Mouse (Mus musculus): Measurements from ENCODE around the gene Prl8a9.

Prl8a9 gene

DNA sequence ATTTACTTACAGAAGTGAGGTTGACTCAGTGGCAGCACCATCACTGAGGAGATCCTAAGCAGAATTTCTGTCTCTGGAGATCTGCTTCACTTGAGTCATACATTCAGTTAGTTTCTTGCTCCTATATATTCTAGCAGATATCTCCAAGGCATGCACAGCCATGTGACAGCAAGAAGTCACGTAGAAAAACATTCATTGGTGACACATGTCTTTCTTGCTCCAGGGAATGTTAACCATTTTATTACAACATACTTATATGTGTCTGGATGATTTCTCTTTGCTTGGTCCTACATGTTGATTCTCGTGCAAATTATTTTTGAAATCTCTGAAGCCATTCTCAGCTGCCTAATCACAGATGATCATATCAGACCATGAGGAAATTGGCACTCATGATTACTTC, at the start of gene Prl8a9:
Gene Prl8a9, minus strand, starts transcription at position 101 of the 400 bp plus-strand sequence.
- no peak for DNase-seq (ENCODE audit: low read depth)

DNA sequence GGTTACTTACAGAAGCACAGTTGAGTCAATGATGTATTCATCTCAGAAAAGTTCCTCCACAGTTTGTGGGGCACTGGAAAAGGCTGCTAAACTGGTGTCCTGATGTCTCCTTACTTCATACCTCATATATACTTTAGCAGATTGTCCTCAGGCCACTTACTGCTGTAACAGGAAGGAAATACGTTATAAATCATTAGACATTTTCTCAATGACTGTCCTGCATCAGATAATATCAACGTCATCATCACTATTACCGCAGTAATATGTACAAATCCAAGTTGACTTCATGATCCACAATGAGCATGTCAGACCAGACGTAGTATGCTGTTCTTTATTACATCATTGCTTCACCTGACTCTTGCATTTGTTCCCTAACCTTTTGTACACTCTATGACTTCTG, 46.1 kb upstream of the Prl8a9 start, which contains the start of gene Prl7b1:
Gene Prl7b1, minus strand, starts transcription at position 101 of the 400 bp plus-strand sequence.
- DNase-seq (ENCODE audit: low read depth): no peak

DNA sequence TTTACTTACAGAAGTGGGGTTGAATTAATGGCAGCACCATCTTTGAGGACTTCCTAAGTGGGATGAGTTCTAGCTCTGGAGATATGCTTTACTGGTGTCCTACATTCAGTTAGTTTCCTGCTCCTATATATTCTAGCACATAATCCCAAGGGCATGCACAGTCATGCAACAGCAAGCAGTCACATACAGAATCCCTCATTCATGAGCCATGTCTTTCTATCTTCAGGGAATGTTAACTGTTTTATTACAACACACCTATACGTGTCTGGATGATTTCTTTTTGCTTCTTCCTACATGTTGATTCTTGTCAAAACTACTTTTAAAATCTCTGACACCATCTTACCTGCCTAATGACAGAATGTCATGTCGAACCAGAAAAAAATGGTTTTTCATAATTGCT, 17.7 kb upstream of the Prl8a9 start, which contains the start of gene Prl8a1:
Gene Prl8a1, minus strand, starts transcription at position 101 of the 400 bp plus-strand sequence.
- DNase-seq (ENCODE audit: low read depth): no peak

DNA sequence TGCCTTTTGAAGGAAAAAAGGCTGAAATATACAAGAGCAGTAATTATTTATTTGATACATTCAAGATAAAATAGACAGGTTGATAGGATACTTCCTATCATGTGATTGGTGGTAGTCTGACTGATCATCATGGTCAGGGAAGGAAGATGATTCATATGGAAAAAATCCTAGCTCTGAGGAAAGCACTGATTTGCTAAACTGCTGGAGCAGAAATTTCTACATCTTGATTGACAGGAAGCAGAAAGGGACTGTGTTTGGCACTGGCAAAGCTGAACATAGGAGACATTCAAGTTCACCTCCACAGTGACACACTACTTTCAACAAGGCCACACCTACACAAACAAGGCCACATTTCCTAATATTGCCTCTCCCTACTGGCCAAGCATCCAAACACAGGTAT, 11.1 kb downstream of the Prl8a9 start:
- no peak for DNase-seq (ENCODE audit: low read depth)

GRCm38 (mm10) chr13:27523156-27523555, 41.2 kb downstream of the Prl8a9 start:
- no peak for DNase-seq (ENCODE audit: low read depth)

DNA sequence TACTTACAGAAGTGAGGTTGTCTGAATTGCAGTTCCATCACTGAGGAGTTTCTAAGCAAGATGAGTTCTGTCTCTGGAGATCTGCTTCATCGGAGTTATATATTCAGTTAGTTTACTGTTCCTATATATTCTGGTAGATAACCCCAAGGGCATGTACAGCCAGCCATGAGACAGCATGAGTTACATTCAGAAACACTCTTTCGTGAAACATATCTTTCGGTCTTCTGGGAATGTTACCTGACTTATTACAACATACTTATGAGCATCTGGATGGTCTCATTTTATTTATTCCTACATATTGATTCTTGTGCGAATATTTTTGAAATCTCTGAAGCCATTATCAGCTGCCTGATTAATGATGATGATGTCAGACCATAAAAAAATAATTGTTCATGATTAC, 51.3 kb downstream of the Prl8a9 start, which contains the start of gene Prl8a8:
Gene Prl8a8, minus strand, starts transcription at position 101 of the 400 bp plus-strand sequence.
- no peak for DNase-seq (ENCODE audit: low read depth)

Measured in induced T-regulatory cell, adult 2 months (primary cell).